Mouse (Mus musculus): Measurements from ENCODE around the gene Pxn. TPM values are rescaled to one million over a fixed set of nuclear protein-coding genes. Genes with fewer than 3 reads are reported as not detected.
A peak's percentile ranks its signal among the peaks of the same experiment; 100 is the strongest.

Pxn gene
- polyA plus RNA-seq, 1 experiment, result 120 TPM

- no peak overlapping the region for H3K4me3 ChIP-seq
- no peak overlapping the region for H3ac ChIP-seq (ENCODE audit: control insufficient read depth, insufficient read length)
- no peak overlapping the region for H3K4me2 ChIP-seq (ENCODE audit: low read depth)
- H3K79me2 ChIP-seq (ENCODE audit: control insufficient read depth, insufficient read depth), result no peaks in the 10 kb centered on the region
- H3K27me3 ChIP-seq (ENCODE audit: control insufficient read depth, insufficient read depth, insufficient read length), result no peaks in the 10 kb centered on the region
- no peaks in the 10 kb centered on the region for H3K36me3 ChIP-seq (ENCODE audit: control insufficient read depth, insufficient read depth)
- TF ChIP-seq POLR2AphosphoS2 (IDR thresholded peaks at IDR 0.05; ENCODE audit: insufficient read length, low read depth) (no peak), SRF (IDR thresholded peaks at IDR 0.05; ENCODE audit: control insufficient read depth, insufficient read length, low read depth) (no peak), POLR2A (IDR thresholded peaks at IDR 0.05; ENCODE audit: insufficient read length, low read depth) (no peak), MYOG (IDR thresholded peaks at IDR 0.05; ENCODE audit: control insufficient read depth in 1 of 3, insufficient read depth in 1 of 3, insufficient read length in 2 of 3, low read depth in 2 of 3) (no peak), TCF12 (IDR thresholded peaks at IDR 0.05; ENCODE audit: insufficient read depth, poor library complexity, severe bottlenecking) (no peak), USF1 (IDR thresholded peaks at IDR 0.05; ENCODE audit: low read depth) (no peak), MAX (IDR thresholded peaks at IDR 0.05; ENCODE audit: low read depth) (no peak)
Measured at GRCm38 (mm10) chr5:115485489-115486205, 20.8 kb upstream of the Pxn start.

GRCm38 (mm10) chr5:115486726-115487125, 19.8 kb upstream of the Pxn start:
- no peak for TF ChIP-seq SRF (IDR thresholded peaks at IDR 0.05; ENCODE audit: control insufficient read depth, insufficient read length, low read depth)
- TF ChIP-seq TCF3 (IDR thresholded peaks at IDR 0.05; ENCODE audit: insufficient read length, low read depth), result no peak
- TF ChIP-seq E2F4 (IDR thresholded peaks at IDR 0.05; ENCODE audit: insufficient read depth), result no peak
- TF ChIP-seq POLR2A (IDR thresholded peaks at IDR 0.05; ENCODE audit: insufficient read length, low read depth), result no peak
- no peak for TF ChIP-seq MYOD1 (IDR thresholded peaks at IDR 0.05; ENCODE audit: control insufficient read depth in 1 of 3, insufficient read length in 2 of 3, low read depth in 2 of 3)
- TF ChIP-seq MYOG (IDR thresholded peaks at IDR 0.05; ENCODE audit: control insufficient read depth in 1 of 3, insufficient read depth in 1 of 3, insufficient read length in 2 of 3, low read depth in 2 of 3), result no peak
- TF ChIP-seq USF1 (IDR thresholded peaks at IDR 0.05; ENCODE audit: low read depth), result no peak
- no peak for TF ChIP-seq TCF12 (IDR thresholded peaks at IDR 0.05; ENCODE audit: insufficient read depth, poor library complexity, severe bottlenecking)
- TF ChIP-seq POLR2AphosphoS2 (IDR thresholded peaks at IDR 0.05; ENCODE audit: insufficient read length, low read depth), result no peak
- TF ChIP-seq CEBPB (IDR thresholded peaks at IDR 0.05; ENCODE audit: insufficient read depth, poor library complexity, severe bottlenecking), result no peak
- no peak for TF ChIP-seq MAX (IDR thresholded peaks at IDR 0.05; ENCODE audit: low read depth)
- no peak for TF ChIP-seq REST (IDR thresholded peaks at IDR 0.05; ENCODE audit: insufficient read depth, insufficient read length)
- Histone ChIP-seq H3K36me3 (ENCODE audit: control insufficient read depth, insufficient read depth) (no peaks in the 10 kb centered on the region), H3ac (ENCODE audit: control insufficient read depth, insufficient read length) (no peak overlapping the region), H3K27me3 (ENCODE audit: control insufficient read depth, insufficient read depth, insufficient read length) (no peaks in the 10 kb centered on the region), H3K4me2 (ENCODE audit: low read depth) (no peak overlapping the region), H3K4me3 (no peak overlapping the region), H3K79me2 (ENCODE audit: control insufficient read depth, insufficient read depth) (no peaks in the 10 kb centered on the region)

DNA sequence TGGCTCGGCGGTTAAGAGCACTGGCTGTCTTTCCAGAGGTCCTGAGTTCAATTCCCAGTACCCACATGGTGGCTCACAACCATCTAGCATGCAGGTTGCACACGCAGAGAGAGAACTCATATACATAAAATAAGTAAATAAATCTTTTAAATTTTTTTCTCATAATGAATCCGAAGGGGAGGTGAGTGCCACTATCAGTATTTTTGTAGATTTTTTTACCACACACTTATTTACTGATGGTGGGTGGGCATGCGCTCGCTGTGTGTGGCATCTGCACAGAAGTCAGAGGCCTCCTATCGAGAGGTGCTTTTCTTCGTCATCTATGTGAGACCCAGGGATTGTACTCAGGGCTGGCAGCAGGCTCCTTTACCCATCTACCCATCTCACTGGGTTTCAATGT, 19.1 kb upstream of the Pxn start:
- Histone ChIP-seq H3K4me2 (ENCODE audit: low read depth) (no peak overlapping the region), H3K4me3 (no peak overlapping the region), H3K27me3 (ENCODE audit: control insufficient read depth, insufficient read depth, insufficient read length) (no peaks in the 10 kb centered on the region), H3ac (ENCODE audit: control insufficient read depth, insufficient read length) (no peak overlapping the region), H3K79me2 (ENCODE audit: control insufficient read depth, insufficient read depth) (no peaks in the 10 kb centered on the region), H3K36me3 (ENCODE audit: control insufficient read depth, insufficient read depth) (no peaks in the 10 kb centered on the region)
- TF ChIP-seq E2F4 (IDR thresholded peaks at IDR 0.05; ENCODE audit: insufficient read depth), result no peak
- no peak for TF ChIP-seq USF1 (IDR thresholded peaks at IDR 0.05; ENCODE audit: low read depth)
- no peak for TF ChIP-seq CEBPB (IDR thresholded peaks at IDR 0.05; ENCODE audit: insufficient read depth, poor library complexity, severe bottlenecking)
- no peak for TF ChIP-seq REST (IDR thresholded peaks at IDR 0.05; ENCODE audit: insufficient read depth, insufficient read length)
- no peak for TF ChIP-seq MYOG (IDR thresholded peaks at IDR 0.05; ENCODE audit: control insufficient read depth in 1 of 3, insufficient read depth in 1 of 3, insufficient read length in 2 of 3, low read depth in 2 of 3)
- no peak for TF ChIP-seq MAX (IDR thresholded peaks at IDR 0.05; ENCODE audit: low read depth)
- no peak for TF ChIP-seq POLR2AphosphoS2 (IDR thresholded peaks at IDR 0.05; ENCODE audit: insufficient read length, low read depth)
- no peak for TF ChIP-seq TCF3 (IDR thresholded peaks at IDR 0.05; ENCODE audit: insufficient read length, low read depth)
- no peak for TF ChIP-seq TCF12 (IDR thresholded peaks at IDR 0.05; ENCODE audit: insufficient read depth, poor library complexity, severe bottlenecking)
- TF ChIP-seq POLR2A (IDR thresholded peaks at IDR 0.05; ENCODE audit: insufficient read length, low read depth), result no peak
- TF ChIP-seq MYOD1 (IDR thresholded peaks at IDR 0.05; ENCODE audit: control insufficient read depth in 1 of 3, insufficient read length in 2 of 3, low read depth in 2 of 3), result no peak
- no peak for TF ChIP-seq SRF (IDR thresholded peaks at IDR 0.05; ENCODE audit: control insufficient read depth, insufficient read length, low read depth)

DNA sequence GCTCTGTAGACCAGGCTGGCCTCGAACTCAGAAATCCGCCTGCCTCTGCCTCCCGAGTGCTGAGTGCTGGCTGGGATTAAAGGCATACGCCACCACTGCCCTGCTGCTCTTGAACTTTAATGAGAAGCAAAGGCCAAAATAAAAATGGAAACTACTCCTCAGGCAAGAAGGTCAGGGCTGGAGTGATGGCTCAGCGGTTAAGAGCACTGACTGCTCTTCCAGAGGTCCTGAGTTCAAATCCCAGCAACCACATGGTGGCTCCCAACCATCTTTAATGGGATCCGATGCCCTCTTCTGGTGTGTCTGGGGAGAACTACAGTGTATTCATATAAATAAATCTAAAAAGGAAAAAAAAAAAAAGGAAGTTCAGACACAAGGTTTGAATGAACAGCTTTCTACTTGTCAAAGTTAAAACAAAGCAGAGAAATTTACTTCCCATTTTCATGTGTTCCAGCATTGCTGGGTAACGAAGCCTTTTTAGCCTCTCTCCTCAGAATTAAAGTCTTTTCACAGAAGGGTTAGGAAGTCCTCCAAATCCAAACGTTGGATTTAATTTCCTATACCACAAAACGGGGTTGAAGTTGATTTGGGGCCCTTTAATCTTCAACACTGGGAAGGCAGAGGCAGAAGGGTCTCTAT, 18.4 kb upstream of the Pxn start:
- Histone ChIP-seq H3K4me3 (peak overlapping the region; percentile 17), H3K27me3 (ENCODE audit: control insufficient read depth, insufficient read depth, insufficient read length) (no peaks in the 10 kb centered on the region)
- TF ChIP-seq POLR2A (IDR thresholded peaks at IDR 0.05; ENCODE audit: insufficient read length, low read depth), result no peak
- TF ChIP-seq SRF (IDR thresholded peaks at IDR 0.05; ENCODE audit: control insufficient read depth, insufficient read length, low read depth), result no peak
- TF ChIP-seq CEBPB (IDR thresholded peaks at IDR 0.05; ENCODE audit: insufficient read depth, poor library complexity, severe bottlenecking), result no peak
- no peak for TF ChIP-seq USF1 (IDR thresholded peaks at IDR 0.05; ENCODE audit: low read depth)

More for the DNA sequence above, 18.4 kb upstream of the Pxn start:
- no peak overlapping the region for H3K4me2 ChIP-seq (ENCODE audit: low read depth)
- no peaks in the 10 kb centered on the region for H3K79me2 ChIP-seq (ENCODE audit: control insufficient read depth, insufficient read depth)
- H3K36me3 ChIP-seq (ENCODE audit: control insufficient read depth, insufficient read depth), result no peaks in the 10 kb centered on the region
- H3ac ChIP-seq (ENCODE audit: control insufficient read depth, insufficient read length), result no peak overlapping the region
